Mouse (Mus musculus) layer of hippocampus, adult 11-12 months (tissue): Measurements from ENCODE around the gene Gm17349.

Experiments
- DNase-seq: peaks from one replicate; pipeline ENCODE4 v3.0.0; 2022; ENCODE audit warnings: low spot score

Gene Gm17349

GRCm38 (mm10) chr15:99661121-99661830 is 44.0 kb downstream of the Gm17349 start:
- no peak for DNase-seq

- DNase-seq: no peak
Measured at GRCm38 (mm10) chr15:99658437-99658836, 46.9 kb downstream of the Gm17349 start.

GRCm38 (mm10) chr15:99655956-99656355 is 49.3 kb downstream of the Gm17349 start:
- no peak for DNase-seq

GRCm38 (mm10) chr15:99653876-99654275 is 51.4 kb downstream of the Gm17349 start:
- no peak for DNase-seq

GRCm38 (mm10) chr15:99653291-99653690 is 52.0 kb downstream of the Gm17349 start:
- no peak for DNase-seq
